17 mouse cellular contexts compared by ENCODE assay signal in genomic region chr12:46416765-46417404, GRCm38 (mm10).
DNase-seq lines count a peak whose midpoint lies in the region; ATAC-seq and TF ChIP-seq lines count a peak whose summit lies in the region.
"Had no signal": no experiment of that assay in that cellular context is flagged by ENCODE, and none has a peak within 500 bp of the region (broad histone marks: within the 10 kb centered on the region; RNA-seq: fewer than 3 reads in every experiment).

No protein-coding gene starts in this region.

- DNase-seq in hindbrain, postnatal 0 days (ENCODE audit: low spot score) = peak; percentile 19
- no peak for DNase-seq in hindbrain, embryonic 10.5 days (ENCODE audit: low spot score)
- no peak for DNase-seq in midbrain, embryonic 10.5 days (ENCODE audit: low spot score)
- DNase-seq in layer of hippocampus, adult 9-10 months (ENCODE audit: low spot score) = peak; percentile 31
- peak; percentile 27 for DNase-seq in retina, postnatal 1 day
- no peak for DNase-seq in right cerebral cortex, postnatal 25 days
- DNase-seq in right cerebral cortex, adult 2 months (ENCODE audit: low spot score in 2 of 2) = no peak
- DNase-seq: adrenal gland, adult 2 months; embryo, embryonic 11 days; kidney, adult 2 months; lung, adult 18-20 months; lung, postnatal 14 days; thymus, adult 18-20 months had no signal

- no peaks in the 10 kb centered on the region for H3K36me3 ChIP-seq in hindbrain, postnatal 0 days (ENCODE audit: insufficient read depth, low read length)
- no peaks in the 10 kb centered on the region for H3K36me3 ChIP-seq in hindbrain, embryonic 10.5 days
- H3K36me3 ChIP-seq in midbrain, embryonic 10.5 days = no peaks in the 10 kb centered on the region
- no peaks in the 10 kb centered on the region for H3K36me3 ChIP-seq in midbrain, embryonic 15.5 days (replicated peaks)
- H3K36me3 ChIP-seq: neural tube, embryonic 13.5 days had no signal

- H3K9ac ChIP-seq in hindbrain, postnatal 0 days (replicated peaks; ENCODE audit: low read length) = no peak overlapping the region
- H3K9ac ChIP-seq in midbrain, embryonic 15.5 days = no peak overlapping the region
- H3K9ac ChIP-seq: neural tube, embryonic 13.5 days had no signal

- no peak for ATAC-seq in hindbrain, postnatal 0 days
- no peak for ATAC-seq in midbrain, embryonic 15.5 days (replicated peaks)
- ATAC-seq: inflammation-experienced regulatory T-cells, adult 6 months had no signal

- H3K27me3 ChIP-seq in hindbrain, postnatal 0 days (ENCODE audit: insufficient read depth, low read length) = no peaks in the 10 kb centered on the region
- H3K27me3 ChIP-seq in hindbrain, embryonic 10.5 days (ENCODE audit: insufficient read depth, poor library complexity, severe bottlenecking) = no peaks in the 10 kb centered on the region
- H3K27me3 ChIP-seq in midbrain, embryonic 10.5 days (ENCODE audit: low read depth, poor library complexity, severe bottlenecking) = no peaks in the 10 kb centered on the region
- no peaks in the 10 kb centered on the region for H3K27me3 ChIP-seq in midbrain, embryonic 15.5 days (replicated peaks)
- H3K27me3 ChIP-seq: megakaryocyte, embryonic 14.5 days; neural tube, embryonic 13.5 days had no signal

- peaks cover 3% of the 10 kb centered on the region; the same call in 1 of the 2 replicates for H3K9me3 ChIP-seq in hindbrain, postnatal 0 days (ENCODE audit: low read length)
- no peaks in the 10 kb centered on the region for H3K9me3 ChIP-seq in hindbrain, embryonic 10.5 days
- H3K9me3 ChIP-seq in midbrain, embryonic 10.5 days (replicated peaks) = no peaks in the 10 kb centered on the region
- no peaks in the 10 kb centered on the region for H3K9me3 ChIP-seq in midbrain, embryonic 15.5 days
- H3K9me3 ChIP-seq: megakaryocyte, embryonic 14.5 days; neural tube, embryonic 13.5 days had no signal

- H3K4me1 ChIP-seq in hindbrain, postnatal 0 days (ENCODE audit: insufficient read depth, low read length) = no peaks in the 10 kb centered on the region
- no peaks in the 10 kb centered on the region for H3K4me1 ChIP-seq in hindbrain, embryonic 10.5 days (replicated peaks)
- H3K4me1 ChIP-seq in midbrain, embryonic 10.5 days = no peaks in the 10 kb centered on the region
- no peaks in the 10 kb centered on the region for H3K4me1 ChIP-seq in midbrain, embryonic 15.5 days
- H3K4me1 ChIP-seq: megakaryocyte, embryonic 14.5 days; neural tube, embryonic 13.5 days had no signal

- no peak overlapping the region for H3K27ac ChIP-seq in hindbrain, postnatal 0 days
- no peak overlapping the region; the same call in 1 of the 2 replicates for H3K27ac ChIP-seq in hindbrain, embryonic 10.5 days
- H3K27ac ChIP-seq in midbrain, embryonic 10.5 days (replicated peaks) = peak overlapping the region; percentile 49; the same call in 1 of the 2 replicates
- H3K27ac ChIP-seq in midbrain, embryonic 15.5 days = no peak overlapping the region
- H3K27ac ChIP-seq: neural tube, embryonic 13.5 days had no signal

- no peak overlapping the region for H3K4me3 ChIP-seq in hindbrain, postnatal 0 days (ENCODE audit: low read length)
- H3K4me3 ChIP-seq in hindbrain, embryonic 10.5 days = no peak overlapping the region
- H3K4me3 ChIP-seq in midbrain, embryonic 10.5 days = no peak overlapping the region
- no peak overlapping the region for H3K4me3 ChIP-seq in midbrain, embryonic 15.5 days
- H3K4me3 ChIP-seq: megakaryocyte, embryonic 14.5 days; neural tube, embryonic 13.5 days had no signal

- 52% methylated on average over 3 of the region's 3 CpGs for WGBS in hindbrain, postnatal 0 days
- WGBS in hindbrain, embryonic 10.5 days = 78% methylated on average over 3 of the region's 3 CpGs
- 85% methylated on average over 3 of the region's 3 CpGs for WGBS in midbrain, embryonic 10.5 days
- WGBS in midbrain, embryonic 15.5 days = 66% methylated on average over 3 of the region's 3 CpGs

- no peak for TF ChIP-seq CTCF in hindbrain, postnatal 0 days (IDR thresholded peaks at IDR 0.05; ENCODE audit: low read depth)

- no peak overlapping the region for H3K4me2 ChIP-seq in hindbrain, postnatal 0 days (ENCODE audit: low read depth, low read length)
- no peak overlapping the region for H3K4me2 ChIP-seq in midbrain, embryonic 15.5 days
- H3K4me2 ChIP-seq: neural tube, embryonic 13.5 days had no signal

Comparison
In these comparisons a context has a peak if more than half of its experiments do, and no peak if none do; other contexts are left out.
1. DNase-seq: peak in hindbrain, postnatal 0 days (single experiment), layer of hippocampus, adult 9-10 months (single experiment) and retina, postnatal 1 day (single experiment); none in hindbrain, embryonic 10.5 days (single experiment), midbrain, embryonic 10.5 days (single experiment), right cerebral cortex, postnatal 25 days (single experiment) and right cerebral cortex, adult 2 months (0 of 2).